Comparison of ENCODE assay signal across 8 mouse cellular contexts in genomic region chr2:155051622-155052351, GRCm38 (mm10). TPM values are rescaled to one million over a fixed set of nuclear protein-coding genes. Genes with fewer than 3 reads are reported as not detected.
DNase-seq lines count a peak whose midpoint lies in the region; ATAC-seq and TF ChIP-seq lines count a peak whose summit lies in the region.

No protein-coding gene starts in this region.

- H3K36me3 ChIP-seq in heart, embryonic 10.5 days, result no peaks in the 10 kb centered on the region
- no peaks in the 10 kb centered on the region for H3K36me3 ChIP-seq in G1E (replicated peaks)
- no peaks in the 10 kb centered on the region for H3K36me3 ChIP-seq in hindbrain, embryonic 14.5 days (replicated peaks; ENCODE audit: control insufficient read depth, insufficient read depth)
- H3K36me3 ChIP-seq in midbrain, embryonic 12.5 days, result no peaks in the 10 kb centered on the region

- WGBS in heart, embryonic 10.5 days, result 12% methylated on average over 9 of the region's 9 CpGs
- 32% methylated on average over 9 of the region's 9 CpGs for WGBS in hindbrain, embryonic 14.5 days
- WGBS in midbrain, embryonic 12.5 days, result 23% methylated on average over 9 of the region's 9 CpGs

- H3K9me3 ChIP-seq in heart, embryonic 10.5 days, result no peaks in the 10 kb centered on the region
- no peaks in the 10 kb centered on the region for H3K9me3 ChIP-seq in G1E (replicated peaks)
- no peaks in the 10 kb centered on the region for H3K9me3 ChIP-seq in hindbrain, embryonic 14.5 days (ENCODE audit: control insufficient read depth, low read length)
- no peaks in the 10 kb centered on the region for H3K9me3 ChIP-seq in midbrain, embryonic 12.5 days

- TF ChIP-seq CTCF in G1E (IDR thresholded peaks at IDR 0.05; ENCODE audit: low read depth, low read length), result no peak

- H3K9ac ChIP-seq in hindbrain, embryonic 14.5 days, result peak overlapping the region; percentile 73
- H3K9ac ChIP-seq in midbrain, embryonic 12.5 days (replicated peaks), result peak overlapping the region; percentile 80; the same call in 1 of the 2 replicates

- H3K4me1 ChIP-seq in heart, embryonic 10.5 days, result peaks cover 19% of the 10 kb centered on the region
- peaks cover 29% of the 10 kb centered on the region for H3K4me1 ChIP-seq in G1E (ENCODE audit: insufficient read depth, low read depth, low read length)
- H3K4me1 ChIP-seq in hindbrain, embryonic 14.5 days (replicated peaks; ENCODE audit: control insufficient read depth, insufficient read depth, low read length), result peaks cover 11% of the 10 kb centered on the region
- H3K4me1 ChIP-seq in midbrain, embryonic 12.5 days, result peaks cover 13% of the 10 kb centered on the region

- peak overlapping the region; percentile 87 for H3K4me2 ChIP-seq in hindbrain, embryonic 14.5 days (replicated peaks)
- peak overlapping the region; percentile 78 for H3K4me2 ChIP-seq in midbrain, embryonic 12.5 days (replicated peaks)

- H3K27me3 ChIP-seq in heart, embryonic 10.5 days (ENCODE audit: insufficient read depth, poor library complexity, severe bottlenecking), result no peaks in the 10 kb centered on the region
- H3K27me3 ChIP-seq in G1E (ENCODE audit: insufficient read depth, low read length), result peaks cover 4% of the 10 kb centered on the region; the same call in 1 of the 2 replicates
- no peaks in the 10 kb centered on the region for H3K27me3 ChIP-seq in hindbrain, embryonic 14.5 days (ENCODE audit: control insufficient read depth, insufficient read depth, low read length)
- no peaks in the 10 kb centered on the region for H3K27me3 ChIP-seq in midbrain, embryonic 12.5 days

- peak overlapping the region; percentile 68 for H3K4me3 ChIP-seq in heart, embryonic 10.5 days
- H3K4me3 ChIP-seq in G1E (ENCODE audit: low read depth, low read length), result peak overlapping the region; percentile 77; the same call in 1 of the 2 replicates
- H3K4me3 ChIP-seq in hindbrain, embryonic 14.5 days (replicated peaks; ENCODE audit: low read length), result peak overlapping the region; percentile 44
- H3K4me3 ChIP-seq in midbrain, embryonic 12.5 days, result peak overlapping the region; percentile 54; the same call in 1 of the 2 replicates

- peak overlapping the region; percentile 90 for H3K27ac ChIP-seq in heart, embryonic 10.5 days
- peak overlapping the region; percentile 88; the same call in 1 of the 2 replicates for H3K27ac ChIP-seq in hindbrain, embryonic 14.5 days
- H3K27ac ChIP-seq in midbrain, embryonic 12.5 days (replicated peaks), result no peak overlapping the region

- no peak for ATAC-seq in G1E (ENCODE audit: extremely low read depth, insufficient number of reproducible peaks, low FRiP score, poor library complexity, severe bottlenecking)
- ATAC-seq in hindbrain, embryonic 14.5 days (ENCODE audit: low FRiP score), result no peak
- ATAC-seq in midbrain, embryonic 12.5 days (ENCODE audit: low FRiP score, low read depth), result no peak

- no peak for DNase-seq in heart, embryonic 10.5 days (ENCODE audit: low spot score)
- no peak for DNase-seq in heart, postnatal 4 days
- no peak for DNase-seq in G1E (ENCODE audit: low spot score)
- DNase-seq in hindbrain, embryonic 14.5 days (ENCODE audit: low spot score), result no peak
- no peak for DNase-seq in spleen, postnatal 36 days (ENCODE audit: low spot score in 2 of 2)
- no peak for DNase-seq in frontal cortex, postnatal 25 days (ENCODE audit: low spot score in 2 of 2)
- no peak for DNase-seq in adrenal gland, postnatal 14 days

RNA-seq across cellular contexts. Expression of gene Ahcy, which starts 22.5 kb away (rescaled TPM):
- polyA plus RNA-seq in heart, embryonic 10.5 days (2016; fragmentation: Nextera tagmentation; extraction: Ambion mirVana), result 74.0 and 80.8 TPM in 2 replicates
- 10 to 100 TPM; 19.7 to 22.6 TPM for total RNA-seq in heart, postnatal 4 days (2021)
- total RNA-seq in G1E (2014; fragmentation: Nextera tagmentation), result 73.3 and 86.1 TPM in 2 replicates
- total RNA-seq in G1E (2017), result 13.5 and 13.7 TPM in 2 replicates
- polyA plus RNA-seq in G1E (2012), result 11.7 and 31.8 TPM in 2 replicates
- polyA plus RNA-seq in hindbrain, embryonic 14.5 days (2014; fragmentation: Nextera tagmentation; extraction: Ambion mirVana), result 32.9 and 34.1 TPM in 2 replicates
- polyA plus RNA-seq in midbrain, embryonic 12.5 days (2016; fragmentation: Nextera tagmentation; extraction: Ambion mirVana), result 60.1 and 63.4 TPM in 2 replicates
- 60.2 and 130 TPM in 2 replicates for total RNA-seq in adrenal gland, postnatal 14 days (2021)

RNA-seq across cellular contexts. Expression of gene Gm14226, which starts 33.7 kb away (rescaled TPM):
- 2.7 and 12.6 TPM in 2 replicates for polyA plus RNA-seq in heart, embryonic 10.5 days (2016; fragmentation: Nextera tagmentation; extraction: Ambion mirVana)
- total RNA-seq in heart, postnatal 4 days (2021), result under 1 TPM; 0.16 to 0.21 TPM
- total RNA-seq in G1E (2014; fragmentation: Nextera tagmentation), result not detected in 2 replicates
- total RNA-seq in G1E (2017), result 0.06 and 0.11 TPM in 2 replicates
- not detected in 2 replicates for polyA plus RNA-seq in G1E (2012)
- polyA plus RNA-seq in hindbrain, embryonic 14.5 days (2014; fragmentation: Nextera tagmentation; extraction: Ambion mirVana), result 0.10 TPM in 1 of 2 replicates, not detected in the other
- polyA plus RNA-seq in midbrain, embryonic 12.5 days (2016; fragmentation: Nextera tagmentation; extraction: Ambion mirVana), result 0.12 and 0.24 TPM in 2 replicates
- 29.0 and 33.1 TPM in 2 replicates for total RNA-seq in adrenal gland, postnatal 14 days (2021)
